Mouse (Mus musculus) midbrain, embryonic 14.5 days (tissue): ENCODE measurements around the gene Ppm1l. TPM values are rescaled to one million over a fixed set of nuclear protein-coding genes. Genes with fewer than 3 reads are reported as not detected.

ENCODE experiments used
- ATAC-seq: fragments of 200-750 bp; cut with Nextera tagmentation; 2 replicates; pipeline ENCODE4 v1.8.0; 2017; ENCODE audit warnings: moderate number of reproducible peaks, moderate library complexity; ENCODE audit not compliant: low FRiP score, low TSS enrichment
- DNase-seq: peaks from one replicate; pipeline ENCODE4 v3.0.0-alpha.2; 2015
- H3K27ac ChIP-seq: fragments of 300-500 bp; sonication (generic); replicated peaks from 2 replicates; pipeline ENCODE4 v1.5.1; 2014; ENCODE audit warnings: mild to moderate bottlenecking, low read depth, low read length, moderate library complexity
- H3K27me3 ChIP-seq: fragments of 300-500 bp; sonication (generic); 2 replicates; pipeline ENCODE4 v1.6.1; 2014; ENCODE audit warnings: low read length, control low read depth, mixed read lengths; ENCODE audit not compliant: control insufficient read depth, insufficient read depth
- H3K36me3 ChIP-seq: fragments of 300-500 bp; sonication (generic); 2 replicates; pipeline ENCODE4 v1.6.1; 2014; ENCODE audit warnings: low read length, control low read depth; ENCODE audit not compliant: control insufficient read depth, insufficient read depth
- H3K4me1 ChIP-seq: fragments of 300-500 bp; sonication (generic); 2 replicates; pipeline ENCODE4 v1.6.1; 2014; ENCODE audit warnings: mild to moderate bottlenecking, antibody characterized with exemption, low read length, control low read depth; ENCODE audit not compliant: control insufficient read depth, insufficient read depth
- H3K4me2 ChIP-seq: fragments of 300-500 bp; sonication (generic); 2 replicates; pipeline ENCODE4 v1.6.1; 2014; ENCODE audit warnings: mild to moderate bottlenecking, low read length, moderate library complexity
- H3K4me3 ChIP-seq: fragments of 300-500 bp; sonication (generic); replicated peaks from 2 replicates; pipeline ENCODE4 v1.5.1; 2014; ENCODE audit warnings: low read depth, low read length
- H3K9ac ChIP-seq: fragments of 300-500 bp; sonication (generic); replicated peaks from 2 replicates; pipeline ENCODE4 v1.6.1; 2014; ENCODE audit warnings: mild to moderate bottlenecking, low read length, moderate library complexity
- H3K9me3 ChIP-seq: fragments of 300-500 bp; sonication (generic); 2 replicates; pipeline ENCODE4 v1.6.1; 2016; ENCODE audit warnings: low read length, control low read depth, mixed read lengths; ENCODE audit not compliant: control insufficient read depth
- WGBS: fragments of 180-500 bp; shearing (Covaris S2); extraction: QIAGEN DNeasy Blood & Tissue Kit; methylation state at CpG from one replicate; pipeline ENCODE4 v1.1.7; 2014; 5-methylcytosine and 5-hydroxymethylcytosine counted together
- polyA plus RNA-seq: library from polyadenylated mRNA; unstranded; fragments of >200 nt; fragmentation: Nextera tagmentation; extraction: Ambion mirVana; gene quantifications from 2 replicates; pipeline ENCODE4 v1.2.1, GENCODE M21; 2014

Gene Ppm1l
- polyA plus RNA-seq, 1 experiment from 2014 or later: 26.2 TPM

DNA sequence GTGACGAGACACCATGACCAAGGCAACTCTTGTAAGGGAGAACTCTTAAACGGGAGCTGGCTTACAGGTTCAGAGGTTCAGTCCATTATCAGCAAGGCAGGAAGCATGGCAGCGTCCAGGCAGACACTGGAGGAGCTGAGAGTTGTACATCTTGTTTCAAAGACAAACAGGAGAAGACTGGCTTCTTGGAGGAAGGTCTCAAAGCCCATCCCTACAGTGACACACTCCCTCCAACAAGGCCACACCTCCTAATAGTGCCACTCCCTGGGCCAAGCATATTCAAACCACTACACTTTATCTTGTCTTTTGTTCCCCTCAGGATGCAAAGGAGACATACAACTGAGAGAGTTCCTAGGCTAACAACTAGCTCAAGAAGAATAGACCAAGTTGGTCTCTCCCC is 279.5 kb downstream of the Ppm1l start:
- H3K9ac ChIP-seq: no peak overlapping the region
- H3K27me3 ChIP-seq: no peaks in the 10 kb centered on the region
- no peak overlapping the region for H3K4me3 ChIP-seq
- no peak for ATAC-seq
- H3K4me1 ChIP-seq: peaks cover 25% of the 10 kb centered on the region
- WGBS: 89% methylated on average over 3 of the region's 3 CpGs
- no peaks in the 10 kb centered on the region for H3K9me3 ChIP-seq
- peak overlapping the region; percentile 10; the same call in 1 of the 2 replicates for H3K4me2 ChIP-seq
- no peak overlapping the region for H3K27ac ChIP-seq
- DNase-seq: no peak
- 0 out of 2 replicates have a peak, but pooled peaks cover 3% of the 10 kb centered on the region for H3K36me3 ChIP-seq

DNA sequence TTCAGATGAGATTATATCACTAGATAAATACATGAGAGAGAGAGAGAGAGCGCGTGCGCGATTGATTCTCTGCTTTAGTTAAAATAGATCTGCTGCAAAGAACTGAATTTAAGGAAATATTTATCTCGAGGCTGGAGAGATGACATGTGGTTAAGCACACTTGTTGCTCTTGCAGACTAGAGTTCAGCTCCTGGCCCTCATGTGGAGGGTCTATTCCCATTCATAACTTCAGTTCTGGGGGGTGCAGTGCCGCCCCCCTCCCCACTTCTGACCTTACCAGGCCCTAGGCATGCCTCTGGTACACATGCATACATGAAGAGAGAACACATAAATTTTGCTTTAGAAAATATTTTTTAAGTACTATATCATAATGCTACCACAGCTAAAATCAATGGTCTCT is 280.6 kb downstream of the Ppm1l start:
- WGBS: 86% methylated on average over 6 of the region's 6 CpGs
- H3K4me2 ChIP-seq: peak overlapping the region; percentile 78
- H3K27me3 ChIP-seq: no peaks in the 10 kb centered on the region
- H3K4me3 ChIP-seq: peak overlapping the region; percentile 76
- ATAC-seq (no peak), DNase-seq (peak; percentile 12)
- H3K9ac ChIP-seq: no peak overlapping the region; the same call in 1 of the 2 replicates
- no peaks in the 10 kb centered on the region for H3K9me3 ChIP-seq
- H3K4me1 ChIP-seq: peaks cover 25% of the 10 kb centered on the region
- no peak overlapping the region for H3K27ac ChIP-seq
- H3K36me3 ChIP-seq: 0 out of 2 replicates have a peak, but pooled peaks cover under 1% of the 10 kb centered on the region

DNA sequence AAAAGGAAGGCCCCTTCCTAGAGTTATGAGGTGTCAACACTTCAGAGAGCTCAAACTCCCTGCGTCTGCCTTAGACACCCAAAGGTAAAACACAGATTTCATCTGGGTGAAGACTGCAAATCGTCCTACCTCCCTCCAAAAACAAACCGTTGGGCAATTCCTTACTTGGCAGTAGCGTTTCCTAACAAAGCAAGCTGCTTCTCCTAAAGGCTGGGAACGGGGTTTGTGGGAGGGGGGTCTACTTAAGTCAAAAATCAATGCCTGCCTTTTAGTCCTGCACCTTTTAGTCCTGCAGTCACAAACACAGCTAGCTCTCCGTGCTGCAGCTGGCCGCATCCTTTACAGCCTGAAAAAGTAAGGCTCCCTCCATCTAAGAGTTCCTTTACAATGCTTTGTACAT is 281.2 kb downstream of the Ppm1l start:
- H3K4me1 ChIP-seq: peaks cover 25% of the 10 kb centered on the region
- peak overlapping the region; percentile 76 for H3K4me3 ChIP-seq
- peak overlapping the region; percentile 78 for H3K4me2 ChIP-seq
- ATAC-seq (no peak), DNase-seq (peak; percentile 51)
- WGBS: 6% methylated on average over 7 of the region's 7 CpGs
- H3K9ac ChIP-seq: peak overlapping the region; percentile 88
- no peaks in the 10 kb centered on the region for H3K27me3 ChIP-seq
- no peaks in the 10 kb centered on the region for H3K36me3 ChIP-seq
- H3K27ac ChIP-seq: peak overlapping the region; percentile 86
- no peaks in the 10 kb centered on the region for H3K9me3 ChIP-seq

DNA sequence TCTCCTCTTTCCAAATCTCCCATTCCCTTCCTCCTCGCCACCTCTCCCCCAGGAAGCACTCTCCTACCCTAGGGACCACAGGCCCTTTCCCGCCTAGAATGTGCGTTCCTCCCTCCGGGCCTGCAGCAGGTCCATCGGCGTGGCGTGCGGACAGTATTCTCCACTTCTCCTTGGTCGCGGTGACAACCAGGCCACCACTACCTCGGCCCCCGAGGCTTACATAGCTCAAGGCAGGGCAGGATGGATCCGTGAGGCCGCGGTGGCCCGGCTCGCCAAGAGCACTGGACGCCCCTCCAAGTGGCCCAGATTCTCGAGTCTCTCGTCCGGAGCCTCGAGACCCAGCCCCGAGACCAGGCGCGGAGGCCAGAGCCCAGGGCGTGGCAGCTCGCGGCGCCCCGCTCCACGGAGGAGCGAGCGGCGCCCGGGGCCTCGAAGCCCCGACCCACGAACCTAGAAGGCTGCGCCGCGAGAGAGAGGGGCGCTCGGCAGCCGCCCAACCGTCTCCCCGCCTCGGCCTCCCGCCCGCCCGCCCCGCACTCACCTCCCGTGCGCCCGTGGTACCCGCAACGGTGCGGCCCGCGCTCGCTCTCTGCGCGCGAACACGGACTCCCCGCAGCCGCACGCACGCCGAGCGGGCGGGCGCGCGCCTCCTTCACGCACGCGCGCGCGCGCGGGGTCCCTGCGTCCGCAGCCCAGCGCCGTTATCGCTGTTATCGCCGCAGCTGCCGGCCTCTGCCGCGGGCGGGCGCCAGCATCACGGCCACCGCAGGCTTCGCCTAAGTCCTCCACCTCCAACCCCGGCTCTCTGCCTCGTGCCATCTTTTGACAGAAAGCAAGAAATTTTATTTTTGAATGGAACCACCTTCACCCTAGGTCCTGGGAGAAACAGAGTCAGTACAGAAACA is 281.9 kb downstream of the Ppm1l start, which contains the start of gene B3galnt1:
TSS of gene B3galnt1 (minus strand) at position 700 of the 905 bp plus-strand sequence.
- Histone ChIP-seq H3K27me3 (no peaks in the 10 kb centered on the region), H3K9me3 (no peaks in the 10 kb centered on the region), H3K4me2 (peak within 1 kb of the TSS; percentile 78), H3K4me3 (peak within 1 kb of the TSS; percentile 76), H3K4me1 (peaks cover 25% of the 10 kb centered on the region), H3K27ac (peak within 1 kb of the TSS; percentile 86), H3K9ac (peak within 1 kb of the TSS; percentile 88), H3K36me3 (no peaks in the 10 kb centered on the region)
- under 1% methylated on average over 72 of the region's 99 CpGs for WGBS
- ATAC-seq (peak; percentile 89), DNase-seq (peak; percentile 95)

DNA sequence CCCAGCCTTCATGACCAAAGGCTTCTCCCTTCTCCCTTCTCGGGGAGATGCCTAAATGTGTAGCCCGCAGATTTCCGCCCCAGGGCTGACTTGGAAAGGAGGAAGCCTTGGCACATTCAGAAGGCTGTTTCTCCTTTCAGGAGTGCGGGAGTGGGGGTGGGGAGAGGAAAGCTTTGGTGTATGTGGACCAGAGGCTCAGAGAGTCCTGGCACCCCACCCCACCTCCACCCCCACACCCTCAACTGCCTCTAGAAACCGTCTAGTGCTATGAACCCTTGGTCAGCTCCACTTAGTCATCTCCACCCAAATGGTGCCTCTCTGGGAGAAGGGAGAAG is 282.5 kb downstream of the Ppm1l start:
- Histone ChIP-seq H3K27me3 (no peaks in the 10 kb centered on the region), H3K36me3 (no peaks in the 10 kb centered on the region), H3K4me3 (peak overlapping the region; percentile 76), H3K4me2 (peak overlapping the region; percentile 78), H3K9me3 (no peaks in the 10 kb centered on the region), H3K9ac (peak overlapping the region; percentile 88), H3K27ac (peak overlapping the region; percentile 86), H3K4me1 (peaks cover 25% of the 10 kb centered on the region)
- ATAC-seq: peak; percentile 41
- 20% methylated on average over 5 of the region's 5 CpGs for WGBS
- DNase-seq: no peak

DNA sequence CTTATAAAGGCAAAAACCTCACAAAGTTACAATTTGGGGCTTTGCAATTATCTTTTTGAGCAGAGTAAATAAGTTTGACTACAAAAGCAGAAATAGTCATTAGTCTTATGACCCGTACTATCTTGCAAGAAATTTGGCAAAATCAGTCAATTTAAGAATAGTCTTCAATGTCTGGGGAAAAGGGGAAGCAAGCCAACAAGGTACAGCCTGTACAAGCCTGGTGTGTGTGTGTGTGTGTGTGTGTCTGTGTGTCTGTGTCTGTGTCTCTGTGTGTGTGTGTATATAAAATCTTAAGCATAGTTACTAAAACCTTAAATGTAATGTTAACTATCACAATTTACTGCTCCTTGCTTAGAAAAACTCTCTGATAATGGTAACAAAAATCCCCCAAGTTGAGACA is 290.3 kb downstream of the Ppm1l start:
- Histone ChIP-seq H3K4me3 (no peak overlapping the region), H3K4me1 (no peaks in the 10 kb centered on the region), H3K9me3 (no peaks in the 10 kb centered on the region), H3K27me3 (no peaks in the 10 kb centered on the region), H3K4me2 (no peak overlapping the region), H3K9ac (no peak overlapping the region), H3K27ac (no peak overlapping the region), H3K36me3 (no peaks in the 10 kb centered on the region)
- no peak for DNase-seq
- WGBS: 95% methylated on average over 1 of the region's 1 CpGs
- no peak for ATAC-seq

DNA sequence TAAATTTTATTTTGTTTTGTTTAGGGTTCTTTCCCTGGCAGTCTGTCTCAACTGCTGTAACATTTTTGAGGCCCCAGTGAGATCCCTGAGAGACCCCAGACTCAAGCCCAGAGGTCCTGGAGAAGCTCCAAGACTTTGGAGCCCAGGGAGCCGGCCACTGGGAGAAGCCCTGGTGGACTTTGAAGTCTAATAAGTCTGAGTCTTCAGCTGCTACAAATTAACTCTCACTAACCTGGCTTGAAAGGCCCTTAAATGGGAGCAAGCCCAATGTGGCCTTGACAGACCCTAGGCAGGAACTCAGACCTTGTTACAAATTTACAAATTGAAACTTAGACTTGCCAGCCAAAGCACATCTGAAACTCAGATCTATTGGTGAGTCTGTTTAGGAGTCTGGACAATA is 290.8 kb downstream of the Ppm1l start:
- DNase-seq (no peak), ATAC-seq (no peak)
- Histone ChIP-seq H3K4me2 (no peak overlapping the region), H3K4me3 (no peak overlapping the region), H3K9me3 (no peaks in the 10 kb centered on the region), H3K9ac (no peak overlapping the region), H3K36me3 (no peaks in the 10 kb centered on the region), H3K27ac (no peak overlapping the region), H3K27me3 (no peaks in the 10 kb centered on the region), H3K4me1 (no peaks in the 10 kb centered on the region)
- 68% methylated on average over 1 of the region's 1 CpGs for WGBS

DNA sequence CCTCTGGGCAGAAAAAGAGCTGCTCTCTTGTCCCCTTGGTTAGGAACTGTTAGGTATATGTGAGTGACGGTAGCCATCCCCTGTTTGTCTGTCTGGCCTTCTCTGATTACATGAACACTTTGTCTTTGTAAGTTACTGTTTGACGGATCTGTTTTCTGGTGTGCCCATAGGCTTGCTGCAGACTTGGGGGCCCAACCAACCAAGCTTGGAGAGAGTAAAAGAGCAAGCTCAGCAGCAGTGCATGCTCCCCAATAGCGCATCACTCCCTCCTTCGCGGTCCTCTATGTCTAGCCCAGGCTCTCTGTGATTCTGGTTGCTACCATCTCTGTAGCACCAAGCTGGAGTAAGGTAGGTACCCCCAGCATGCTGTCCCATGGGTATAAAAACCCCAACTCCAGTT is 291.2 kb downstream of the Ppm1l start:
- ATAC-seq (no peak), DNase-seq (no peak)
- H3K27me3 ChIP-seq: no peaks in the 10 kb centered on the region
- no peak overlapping the region for H3K27ac ChIP-seq
- 0 out of 2 replicates have a peak, but pooled peaks cover 4% of the 10 kb centered on the region for H3K9me3 ChIP-seq
- no peak overlapping the region for H3K4me3 ChIP-seq
- H3K4me2 ChIP-seq: no peak overlapping the region
- WGBS: 93% methylated on average over 5 of the region's 5 CpGs
- H3K9ac ChIP-seq: no peak overlapping the region
- no peaks in the 10 kb centered on the region for H3K4me1 ChIP-seq
- no peaks in the 10 kb centered on the region for H3K36me3 ChIP-seq
